Mouse (Mus musculus) adipocyte (in vitro differentiated cells): ENCODE measurements around the gene Stra6.

Experiments used
- DNase-seq: peaks from one replicate; pipeline ENCODE4 v3.0.0-alpha.2; 2016; ENCODE audit warnings: low spot score

The Stra6 gene

GRCm38 (mm10) chr9:58133893-58134884 lies 70.6 kb downstream of the Stra6 start:
- no peak for DNase-seq

DNA sequence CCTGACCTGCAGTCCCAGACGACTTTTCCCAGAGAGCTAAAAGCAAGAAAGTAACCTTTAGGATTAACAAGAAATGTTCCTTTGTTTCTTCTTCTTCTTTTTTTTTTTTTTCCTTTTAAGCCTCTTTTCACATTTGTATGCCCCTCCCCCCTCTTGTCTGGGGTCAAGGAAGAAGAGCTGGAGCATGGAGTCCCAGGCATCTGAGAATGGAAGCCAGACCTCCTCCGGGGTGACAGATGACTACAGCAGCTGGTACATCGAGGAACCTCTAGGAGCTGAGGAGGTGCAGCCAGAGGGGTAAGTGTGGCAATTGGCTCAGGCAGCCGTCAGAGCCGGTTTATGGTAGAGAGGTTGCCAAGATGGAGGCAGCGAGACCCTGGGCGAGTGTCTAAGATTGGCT lies 71.3 kb downstream of the Stra6 start:
- no peak for DNase-seq

DNA sequence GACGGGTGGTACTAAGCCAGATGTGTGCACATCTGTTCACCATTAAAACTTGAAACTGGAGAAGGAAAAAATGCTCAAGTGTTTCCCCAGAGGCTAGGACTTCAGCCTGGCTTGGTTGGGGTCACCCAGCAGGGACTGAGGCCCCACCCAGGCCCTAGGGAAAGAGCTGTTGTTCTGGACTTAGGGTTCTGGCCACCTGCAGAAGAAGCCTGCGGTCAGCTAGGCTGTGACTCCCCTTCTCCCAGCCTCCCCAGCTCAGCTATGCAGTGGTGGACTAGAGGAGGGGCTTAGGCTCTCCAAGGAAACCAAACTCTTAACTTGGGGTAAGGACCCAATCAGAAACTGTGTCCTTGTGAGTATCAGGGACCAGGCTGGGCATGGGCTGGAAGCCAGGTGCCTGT lies 72.3 kb downstream of the Stra6 start:
- DNase-seq, result no peak

DNA sequence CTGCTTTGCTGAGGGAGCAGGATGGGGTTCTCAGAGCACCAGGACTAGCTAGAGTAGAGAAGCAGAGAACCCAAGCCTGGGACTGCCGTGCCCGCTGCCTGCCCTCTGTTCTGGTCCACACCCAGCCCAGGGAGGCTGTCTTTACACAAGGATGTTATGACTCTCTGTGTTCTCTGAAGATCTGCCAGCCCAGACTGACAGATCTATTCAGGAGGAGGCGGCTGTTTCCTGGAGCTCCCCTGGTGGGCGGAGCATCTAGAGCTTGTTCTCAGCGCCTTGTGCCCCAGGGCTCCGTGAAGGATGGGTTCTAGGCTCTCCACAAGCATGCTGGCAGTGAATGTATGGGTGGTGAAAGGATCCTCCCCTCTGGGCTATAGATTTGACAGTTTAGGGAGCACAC lies 76.4 kb downstream of the Stra6 start:
- DNase-seq, result no peak

- DNase-seq, result no peak
These were observed 79.8 kb downstream of the Stra6 start for GRCm38 (mm10) chr9:58143419-58143818.

DNA sequence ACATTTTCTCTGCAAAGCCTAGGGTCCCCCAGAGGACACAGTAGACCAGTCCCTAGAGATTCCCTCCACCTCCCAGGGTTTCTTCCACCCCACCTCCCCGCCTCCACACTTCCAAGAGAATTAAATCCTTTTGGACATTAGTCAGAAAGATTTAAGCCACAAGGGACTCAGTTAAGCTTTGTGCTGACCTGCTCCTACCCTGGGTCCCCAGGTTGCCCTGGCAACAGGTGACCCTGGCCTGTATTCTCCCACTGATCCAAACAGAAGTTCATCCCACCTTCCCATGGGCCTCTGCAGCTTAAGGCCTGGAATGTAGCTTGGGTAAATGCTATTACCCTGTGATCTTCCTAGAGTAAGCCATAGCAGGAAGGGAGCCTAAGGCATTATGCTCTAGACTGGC lies 81.1 kb downstream of the Stra6 start:
- no peak for DNase-seq

- no peak for DNase-seq
These were observed 81.8 kb downstream of the Stra6 start for GRCm38 (mm10) chr9:58145417-58145816.

DNA sequence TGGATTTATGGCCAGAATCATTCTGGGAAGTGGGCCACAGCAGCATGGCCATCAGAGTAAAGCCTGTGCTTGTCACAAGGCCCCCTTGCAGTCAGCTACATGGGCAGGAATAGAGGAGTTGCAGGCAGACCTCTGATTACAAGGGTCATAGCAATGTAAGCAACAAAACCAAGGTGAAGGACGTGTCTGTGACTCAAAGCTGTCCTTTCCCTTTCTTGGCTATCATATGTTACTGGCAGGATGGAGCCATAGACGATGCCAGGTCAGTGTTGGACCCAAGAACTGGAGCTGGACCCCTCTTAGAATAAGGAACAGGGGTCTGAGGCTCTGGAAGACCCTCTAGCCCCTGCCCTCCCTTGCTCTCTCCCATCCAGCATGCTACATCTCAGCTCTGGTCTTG lies 85.2 kb downstream of the Stra6 start:
- no peak for DNase-seq

- peak; percentile 26 for DNase-seq
These were observed 87.3 kb downstream of the Stra6 start for GRCm38 (mm10) chr9:58150733-58151361.

DNA sequence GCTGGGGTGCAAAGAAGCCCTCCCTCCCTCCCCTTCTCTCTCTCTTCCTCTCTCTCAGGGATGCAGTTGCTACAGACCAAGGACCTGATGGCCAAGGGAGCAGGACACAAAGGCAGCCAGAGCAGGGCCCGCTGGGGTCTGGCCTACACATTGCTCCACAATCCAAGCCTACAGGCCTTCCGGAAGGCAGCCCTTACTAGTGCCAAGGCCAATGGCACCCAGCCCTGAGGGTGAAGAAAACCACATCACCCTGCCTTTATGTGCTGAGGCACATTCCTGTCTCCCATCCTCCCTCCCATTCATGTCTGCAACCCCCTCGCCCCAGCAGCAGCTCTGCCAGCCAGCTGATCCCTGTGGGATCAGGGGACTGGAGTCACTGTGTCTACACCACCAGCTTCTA lies 89.5 kb downstream of the Stra6 start:
- DNase-seq, result no peak

- peak; percentile 39 for DNase-seq
These were observed 91.8 kb downstream of the Stra6 start for GRCm38 (mm10) chr9:58155366-58155765.

DNA sequence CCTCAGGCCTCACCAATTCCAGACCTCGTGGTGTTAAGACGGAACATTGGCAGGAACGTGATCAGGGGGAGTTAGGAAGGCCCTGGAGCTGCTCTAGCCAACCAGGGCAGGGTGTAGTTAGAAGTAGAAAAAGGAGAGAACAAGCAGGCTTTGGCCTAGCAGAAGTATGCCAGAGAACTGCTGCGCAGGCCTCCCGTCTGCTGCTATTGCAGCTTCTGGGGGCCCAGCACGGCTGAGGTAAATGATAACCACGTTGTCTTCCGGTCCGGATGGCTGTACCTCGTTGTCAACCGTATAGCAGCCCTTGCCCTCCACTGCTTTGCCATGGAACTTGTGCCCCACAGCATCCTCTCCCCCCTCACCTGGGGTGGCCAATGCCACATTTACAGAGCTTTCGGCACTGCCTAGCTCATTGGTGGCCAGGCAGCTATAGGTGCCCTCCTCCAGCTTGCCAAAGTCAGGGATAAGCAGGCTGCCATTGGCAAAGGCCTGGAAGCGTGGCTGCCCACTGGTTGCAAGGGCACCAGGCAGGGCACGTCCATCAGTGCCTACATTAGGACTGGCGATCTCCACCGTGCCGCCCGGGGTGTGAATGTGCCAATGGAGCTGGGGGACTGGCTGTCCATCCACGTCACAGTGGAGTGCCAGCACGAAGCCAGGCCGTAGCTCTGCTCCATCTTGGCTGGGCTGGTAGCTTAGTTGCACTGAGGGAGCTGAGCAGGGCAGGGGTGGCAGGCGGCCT lies 93.4 kb downstream of the Stra6 start:
- no peak for DNase-seq

DNA sequence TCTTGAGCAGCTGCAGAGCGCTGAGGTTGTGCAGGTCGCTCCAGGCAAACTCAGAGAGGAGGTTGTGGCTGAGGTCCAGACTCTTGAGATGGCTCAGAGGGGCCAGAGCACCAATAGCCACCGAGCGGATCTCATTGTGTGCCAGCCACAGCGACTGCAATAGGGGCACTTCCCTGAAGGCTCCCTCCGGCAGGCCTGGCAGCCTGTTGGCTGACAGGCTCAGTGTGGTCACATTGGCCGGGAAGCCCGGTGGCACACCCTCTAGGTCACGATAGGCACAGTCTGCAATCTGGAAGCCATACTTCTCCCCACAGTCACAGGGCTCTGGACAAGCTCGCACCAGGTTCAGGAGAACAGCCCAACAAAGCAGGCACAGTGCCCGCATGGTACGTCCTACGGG lies 94.2 kb downstream of the Stra6 start:
- DNase-seq, result no peak

DNA sequence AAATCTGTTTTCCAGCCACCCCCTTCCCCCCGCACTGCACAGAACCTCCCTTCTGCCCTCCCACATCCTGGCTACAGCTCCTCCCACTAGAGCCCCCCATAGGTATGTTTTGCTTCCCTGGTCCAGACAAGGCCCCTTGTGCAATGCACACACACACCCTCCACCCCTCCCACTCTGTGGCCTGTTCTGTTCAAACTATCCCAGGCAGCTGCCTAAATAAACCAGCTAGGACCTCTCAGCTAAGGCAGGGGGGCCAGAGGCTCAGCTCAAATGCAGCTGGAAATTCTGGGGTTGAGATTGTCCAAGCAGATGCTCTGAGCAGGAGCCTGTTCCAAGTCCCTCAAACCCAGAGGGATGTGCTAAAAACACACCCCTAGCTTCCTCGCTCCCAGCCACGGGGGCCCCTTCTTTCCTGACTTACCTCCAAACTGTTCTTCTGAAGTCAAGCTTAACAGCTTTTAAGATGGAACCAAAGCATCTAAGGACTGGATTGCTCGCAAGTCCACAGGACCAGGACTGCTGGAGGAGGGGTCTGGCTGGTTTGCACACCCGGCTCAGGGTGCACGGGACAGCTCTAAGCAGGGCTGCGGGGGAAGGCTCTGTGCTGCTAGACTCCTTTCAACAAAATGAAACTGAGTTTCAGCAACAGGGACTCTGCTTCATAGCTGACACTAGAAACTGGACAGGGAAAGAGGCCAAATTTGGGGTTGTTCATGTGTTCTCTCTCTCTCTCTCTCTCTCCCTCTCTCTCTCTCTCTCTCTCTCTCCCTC lies 95.1 kb downstream of the Stra6 start:
- DNase-seq, result peak; percentile 73

DNA sequence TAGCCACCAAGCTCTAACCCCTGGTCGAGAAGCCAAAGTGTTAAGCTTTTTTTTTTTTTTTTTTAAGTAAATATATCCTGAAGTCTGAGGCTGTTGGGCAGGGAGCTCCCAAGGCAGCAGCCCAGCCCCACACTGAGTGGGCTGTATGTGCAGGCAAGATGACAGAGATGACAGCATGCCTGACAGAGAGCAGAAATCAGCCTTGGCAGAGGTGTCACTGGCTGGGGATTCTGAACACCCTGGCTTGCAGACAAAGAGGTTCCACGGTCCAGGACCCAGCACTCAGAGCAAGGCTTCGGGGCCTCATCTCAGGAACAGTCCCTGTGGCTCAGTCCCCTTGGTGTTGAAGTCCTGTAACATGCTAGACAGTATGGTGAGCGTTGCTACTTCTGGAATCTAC lies 96.3 kb downstream of the Stra6 start:
- DNase-seq, result no peak

- DNase-seq, result no peak
These were observed 96.7 kb downstream of the Stra6 start for GRCm38 (mm10) chr9:58160315-58160714.

DNA sequence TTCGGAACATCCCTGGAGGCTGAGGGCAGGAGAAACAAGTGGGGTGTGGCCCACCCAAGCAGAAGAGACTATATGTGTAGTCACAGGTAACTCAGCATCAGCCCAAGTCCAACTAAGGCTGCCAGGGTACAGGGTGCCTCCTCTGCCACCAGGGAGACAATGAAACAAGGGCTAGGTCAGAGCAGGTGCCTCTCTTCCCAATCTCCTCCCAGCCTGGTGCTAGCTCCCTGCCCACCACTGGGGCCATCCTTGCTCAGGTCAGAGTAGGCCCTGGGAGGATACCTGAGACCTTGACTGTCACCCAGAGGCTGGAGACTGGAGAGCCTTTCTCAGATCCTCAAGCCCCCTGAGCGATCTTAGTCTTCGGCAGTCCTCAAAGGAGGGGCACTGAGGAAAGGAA lies 98.6 kb downstream of the Stra6 start:
- DNase-seq, result no peak

- no peak for DNase-seq
These were observed 99.6 kb downstream of the Stra6 start for GRCm38 (mm10) chr9:58163146-58163545.

- DNase-seq, result no peak
These were observed 102.2 kb downstream of the Stra6 start for GRCm38 (mm10) chr9:58165779-58166178.

GRCm38 (mm10) chr9:58168880-58169279 lies 105.3 kb downstream of the Stra6 start:
- DNase-seq, result no peak

- DNase-seq, result no peak
These were observed 105.8 kb downstream of the Stra6 start for GRCm38 (mm10) chr9:58169426-58169825.

- DNase-seq, result peak; percentile 18
These were observed 109.3 kb downstream of the Stra6 start for GRCm38 (mm10) chr9:58172863-58173262.
